In genomic region chr3:142356661-142357060, GRCm38 (mm10) we compare ENCODE assay signal across 18 mouse cellular contexts. TPM values are rescaled to one million over a fixed set of nuclear protein-coding genes. Genes with fewer than 3 reads are reported as not detected.
A peak's percentile ranks its signal among the peaks of the same experiment; 100 is the strongest.
DNase-seq lines count a peak whose midpoint lies in the region; ATAC-seq and TF ChIP-seq lines count a peak whose summit lies in the region.
"Had no signal": no experiment of that assay in that cellular context is flagged by ENCODE, and none has a peak within 500 bp of the region (broad histone marks: within the 10 kb centered on the region; RNA-seq: fewer than 3 reads in every experiment).

No protein-coding gene starts in this region.

- H3K9ac ChIP-seq in heart, adult 2 months (ENCODE audit: low read depth, low read length) = no peak overlapping the region
- no peak overlapping the region for H3K9ac ChIP-seq in intestine, embryonic 16.5 days (ENCODE audit: low read depth, low read length)
- H3K9ac ChIP-seq in intestine, embryonic 15.5 days = no peak overlapping the region
- H3K9ac ChIP-seq: kidney, embryonic 15.5 days; limb, embryonic 12.5 days; liver, embryonic 15.5 days; neural tube, embryonic 15.5 days had no signal

- no peak for TF ChIP-seq POLR2A in heart, adult 2 months (IDR thresholded peaks at IDR 0.05; ENCODE audit: insufficient read depth, low read depth, low read length)

- intact Hi-C loops in heart, adult 2 months (cut with DNase I) = no loop called here

- peak; percentile 64 to 85; a peak in 3 of 4 replicates for ATAC-seq in hematopoietic stem cell, adult 5-6 weeks (replicated peaks in 1 of 2; ENCODE audit: insufficient read depth in 1 of 2, low FRiP score in 2 of 2, low TSS enrichment in 1 of 2, low read depth in 1 of 2, poor library complexity in 2 of 2, severe bottlenecking in 2 of 2)
- no peak for ATAC-seq in intestine, embryonic 16.5 days
- no peak for ATAC-seq in intestine, embryonic 15.5 days
- ATAC-seq: forebrain, embryonic 14.5 days had no signal

- no peaks in the 10 kb centered on the region for H3K9me3 ChIP-seq in intestine, embryonic 16.5 days (ENCODE audit: control insufficient read depth, low read length)
- no peaks in the 10 kb centered on the region for H3K9me3 ChIP-seq in intestine, embryonic 15.5 days
- H3K9me3 ChIP-seq: kidney, embryonic 15.5 days; limb, embryonic 12.5 days; liver, embryonic 15.5 days; neural tube, embryonic 15.5 days had no signal

- TF ChIP-seq CTCF in heart, adult 2 months (IDR thresholded peaks at IDR 0.05) = no peak

- peak; percentile 79 for DNase-seq in 416B (ENCODE audit: low read depth)
- peak; percentile 7 to 50 for DNase-seq in CD8-positive naive resting alpha-beta T cell, adult 2 months (ENCODE audit: low read depth in 2 of 2, low spot score in 2 of 2)
- DNase-seq in naive thymus-derived CD4-positive, alpha-beta T cell, adult 2 months (ENCODE audit: low read depth) = peak; percentile 68
- DNase-seq in left cerebral cortex, adult 9 months (ENCODE audit: low spot score in 2 of 2) = no peak
- DNase-seq in heart, adult 2 months = no peak
- DNase-seq: adrenal gland, adult 2 months; cerebellum, adult 11-12 months; gastrocnemius, postnatal 10 days; heart, postnatal 14 days; lung, postnatal 36 days had no signal

- H3K4me2 ChIP-seq in intestine, embryonic 16.5 days (ENCODE audit: low read depth, low read length) = no peak overlapping the region
- H3K4me2 ChIP-seq in intestine, embryonic 15.5 days (replicated peaks) = no peak overlapping the region
- H3K4me2 ChIP-seq: kidney, embryonic 15.5 days; limb, embryonic 12.5 days; liver, embryonic 15.5 days; neural tube, embryonic 15.5 days had no signal

- H3K4me1 ChIP-seq in heart, adult 2 months (ENCODE audit: control insufficient read depth, insufficient read depth, low read length) = peaks cover 5% of the 10 kb centered on the region
- H3K4me1 ChIP-seq in intestine, embryonic 16.5 days (ENCODE audit: control insufficient read depth, insufficient read depth, low read length) = no peaks in the 10 kb centered on the region
- no peaks in the 10 kb centered on the region for H3K4me1 ChIP-seq in intestine, embryonic 15.5 days (replicated peaks)
- H3K4me1 ChIP-seq: kidney, embryonic 15.5 days; limb, embryonic 12.5 days; liver, embryonic 15.5 days; neural tube, embryonic 15.5 days had no signal

- 0 out of 2 replicates have a peak, but pooled peaks cover 3% of the 10 kb centered on the region for H3K79me2 ChIP-seq in heart, adult 2 months (replicated peaks; ENCODE audit: control insufficient read depth, insufficient read depth, low read length)

- no peaks in the 10 kb centered on the region for H3K27me3 ChIP-seq in heart, adult 2 months (ENCODE audit: control insufficient read depth, insufficient read depth, low read length)
- H3K27me3 ChIP-seq in intestine, embryonic 16.5 days (replicated peaks; ENCODE audit: control insufficient read depth, insufficient read depth, low read length) = no peaks in the 10 kb centered on the region
- no peaks in the 10 kb centered on the region for H3K27me3 ChIP-seq in intestine, embryonic 15.5 days (replicated peaks)
- H3K27me3 ChIP-seq: kidney, embryonic 15.5 days; liver, embryonic 15.5 days; neural tube, embryonic 15.5 days had no signal

- H3K36me3 ChIP-seq in heart, adult 2 months (ENCODE audit: control insufficient read depth, insufficient read depth, low read length) = peaks cover 47% of the 10 kb centered on the region
- no peaks in the 10 kb centered on the region for H3K36me3 ChIP-seq in intestine, embryonic 16.5 days (ENCODE audit: control insufficient read depth, insufficient read depth, low read length)
- no peaks in the 10 kb centered on the region for H3K36me3 ChIP-seq in intestine, embryonic 15.5 days
- H3K36me3 ChIP-seq: limb, embryonic 12.5 days; liver, embryonic 15.5 days; neural tube, embryonic 15.5 days had no signal

- WGBS in heart, adult 2 months = 48% methylated on average over 4 of the region's 4 CpGs
- 87% methylated on average over 4 of the region's 4 CpGs for WGBS in intestine, embryonic 16.5 days
- WGBS in intestine, embryonic 15.5 days = 80% methylated on average over 4 of the region's 4 CpGs

- no peak overlapping the region for H3K27ac ChIP-seq in heart, adult 2 months
- H3K27ac ChIP-seq in intestine, embryonic 16.5 days (ENCODE audit: low read length) = no peak overlapping the region
- no peak overlapping the region for H3K27ac ChIP-seq in intestine, embryonic 15.5 days
- H3K27ac ChIP-seq: kidney, embryonic 15.5 days; limb, embryonic 12.5 days; liver, embryonic 15.5 days; neural tube, embryonic 15.5 days had no signal

- H3K4me3 ChIP-seq in heart, adult 2 months = no peak overlapping the region
- no peak overlapping the region for H3K4me3 ChIP-seq in intestine, embryonic 16.5 days (ENCODE audit: low read length)
- H3K4me3 ChIP-seq in intestine, embryonic 15.5 days (replicated peaks) = no peak overlapping the region
- H3K4me3 ChIP-seq: kidney, embryonic 15.5 days; limb, embryonic 12.5 days; liver, embryonic 15.5 days; neural tube, embryonic 15.5 days had no signal

- no peak for TF ChIP-seq EP300 in heart, adult 2 months (IDR thresholded peaks at IDR 0.05; ENCODE audit: insufficient read depth, low read depth, low read length)

RNA-seq across cellular contexts. Expression of gene Pdlim5, which starts 38.8 kb away (rescaled TPM):
- 16.3 and 17.2 TPM in 2 replicates for total RNA-seq in hematopoietic stem cell, adult 5-6 weeks (2017)
- 100 to 1,000 TPM; 609 to 668 TPM for total RNA-seq in heart, adult 2 months (2021)
- polyA plus RNA-seq in heart, adult 2 months (2012; rRNA removed) = 508 and 956 TPM in 2 replicates
- polyA plus RNA-seq in intestine, embryonic 16.5 days (2015; fragmentation: Nextera tagmentation; extraction: Ambion mirVana) = 35.7 and 37.2 TPM in 2 replicates
- 28.8 and 29.0 TPM in 2 replicates for polyA plus RNA-seq in intestine, embryonic 15.5 days (2015; fragmentation: Nextera tagmentation; extraction: Ambion mirVana)

Comparison
In these comparisons a context has a peak if more than half of its experiments do, and no peak if none do; other contexts are left out.
1. DNase-seq: peak in 416B (single experiment), CD8-positive naive resting alpha-beta T cell, adult 2 months (2 of 2) and naive thymus-derived CD4-positive, alpha-beta T cell, adult 2 months (single experiment); none in left cerebral cortex, adult 9 months (0 of 2) and heart, adult 2 months (0 of 2).
2. ATAC-seq: peak in hematopoietic stem cell, adult 5-6 weeks (2 of 2); none in intestine, embryonic 16.5 days (single experiment) and intestine, embryonic 15.5 days (single experiment).
3. RNA of gene Pdlim5, which starts 38.8 kb away (polyA plus RNA-seq): 508 to 956 TPM in heart, adult 2 months; 35.7 to 37.2 TPM in intestine, embryonic 16.5 days and 28.8 to 29.0 TPM in intestine, embryonic 15.5 days; every median in the first group is over 10 times any median in the second.